Mouse (Mus musculus): ENCODE data around the gene Smpdl3b. TPM values are rescaled to one million over a fixed set of nuclear protein-coding genes. Genes with fewer than 3 reads are reported as not detected.
"Not testable (repeated sequence)": the region's sequence is repeated elsewhere in the genome, so short reads cannot be mapped to it uniquely, and the experiment has no call there.

The Smpdl3b gene
- total and polyA plus RNA-seq, 2 experiments from 2014 or later, result 0.11 to 1.7 TPM

- no peaks in the 10 kb centered on the region for H3K4me1 ChIP-seq (ENCODE audit: control insufficient read depth, insufficient read depth)
- WGBS, result 67% methylated on average over 9 of the region's 9 CpGs
- no peaks in the 10 kb centered on the region for H3K9me3 ChIP-seq (replicated peaks; ENCODE audit: control insufficient read depth, low read length)
- no peak overlapping the region for H3K4me2 ChIP-seq (ENCODE audit: low read depth, low read length)
- H3K4me3 ChIP-seq (ENCODE audit: low read depth, low read length), result no peak overlapping the region
- peaks cover 7% of the 10 kb centered on the region; the same call in 1 of the 2 replicates for H3K27me3 ChIP-seq (ENCODE audit: control insufficient read depth, insufficient read depth, low read length)
- no peak overlapping the region for H3K27ac ChIP-seq (ENCODE audit: low read depth)
- H3K36me3 ChIP-seq (replicated peaks; ENCODE audit: control insufficient read depth, insufficient read depth, low read length), result no peaks in the 10 kb centered on the region
- DNase-seq (ENCODE audit: low spot score), result no peak
- ATAC-seq (ENCODE audit: insufficient read depth, low read depth), result no peak
- TF ChIP-seq EP300 (IDR thresholded peaks at IDR 0.05; ENCODE audit: low read depth), result no peak
- no peak for TF ChIP-seq CTCF (IDR thresholded peaks at IDR 0.05; ENCODE audit: low read depth)
- no peak overlapping the region for H3K9ac ChIP-seq (replicated peaks; ENCODE audit: low read depth, low read length)
Observed at GRCm38 (mm10) chr4:132794028-132794427, 37.0 kb upstream of the Smpdl3b start.

DNA sequence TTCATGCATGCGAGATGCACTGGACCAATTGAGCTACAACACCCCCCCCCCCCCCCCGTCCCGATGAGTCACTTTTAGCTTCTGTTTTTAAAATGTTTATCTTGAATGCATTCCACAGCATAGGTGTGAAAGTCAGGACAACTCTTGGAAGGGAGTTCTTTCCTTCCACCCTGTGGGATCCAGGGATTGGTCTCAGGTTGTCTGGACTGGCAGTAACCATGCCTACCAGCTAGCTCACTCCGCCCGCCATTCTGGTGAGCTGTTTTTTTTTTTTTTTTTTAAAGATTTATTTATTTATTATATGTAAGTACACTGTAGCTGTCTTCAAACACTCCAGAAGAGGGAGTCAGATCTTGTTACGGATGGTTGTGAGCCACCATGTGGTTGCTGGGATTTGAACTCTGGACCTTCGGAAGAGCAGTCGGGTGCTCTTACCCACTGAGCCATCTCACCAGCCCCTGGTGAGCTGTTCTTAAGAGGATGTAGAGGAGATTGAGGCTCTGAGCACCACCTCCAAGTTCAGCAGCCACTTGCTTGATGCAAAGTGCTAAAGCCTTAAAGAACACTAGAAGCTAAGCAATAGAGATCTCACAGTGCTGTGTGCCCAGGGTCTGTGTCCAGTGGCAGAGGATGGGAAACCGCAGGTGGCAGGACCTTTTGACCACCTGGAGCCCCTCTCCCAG, 36.4 kb upstream of the Smpdl3b start:
- H3K4me3 ChIP-seq (ENCODE audit: low read depth, low read length); H3K9ac ChIP-seq (replicated peaks; ENCODE audit: low read depth, low read length); H3K4me2 ChIP-seq (ENCODE audit: low read depth, low read length); H3K9me3 ChIP-seq (replicated peaks; ENCODE audit: control insufficient read depth, low read length); H3K27me3 ChIP-seq (ENCODE audit: control insufficient read depth, insufficient read depth, low read length); H3K36me3 ChIP-seq (replicated peaks; ENCODE audit: control insufficient read depth, insufficient read depth, low read length); ATAC-seq (ENCODE audit: insufficient read depth, low read depth); DNase-seq (ENCODE audit: low spot score); H3K4me1 ChIP-seq (ENCODE audit: control insufficient read depth, insufficient read depth); H3K27ac ChIP-seq (ENCODE audit: low read depth): not testable (repeated sequence)
- WGBS, result 75% methylated on average over 8 of the region's 9 CpGs

DNA sequence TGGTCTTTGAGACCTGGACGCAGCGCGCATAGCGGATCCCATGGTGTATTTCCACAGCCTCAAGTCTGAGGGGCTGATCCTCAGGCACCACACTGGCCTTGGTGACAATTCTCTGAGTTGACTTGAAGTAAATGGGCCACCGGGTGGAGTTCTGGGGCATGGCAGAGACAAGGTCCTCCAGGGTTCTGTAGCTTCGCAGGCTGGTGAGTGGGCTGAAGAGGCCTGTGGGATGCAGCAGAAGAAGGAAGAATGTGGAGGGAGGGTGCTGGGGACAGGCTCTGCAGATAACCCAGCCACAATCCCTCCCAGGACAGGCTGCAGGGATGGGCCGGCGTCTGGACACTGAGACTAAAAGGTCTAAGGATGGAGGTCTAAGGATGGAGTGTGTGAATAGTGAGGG, 32.7 kb upstream of the Smpdl3b start:
- no peak for DNase-seq (ENCODE audit: low spot score)
- Histone ChIP-seq H3K27me3 (ENCODE audit: control insufficient read depth, insufficient read depth, low read length) (peaks cover under 1% of the 10 kb centered on the region; the same call in 1 of the 2 replicates), H3K4me1 (ENCODE audit: control insufficient read depth, insufficient read depth) (no peaks in the 10 kb centered on the region), H3K36me3 (replicated peaks; ENCODE audit: control insufficient read depth, insufficient read depth, low read length) (no peaks in the 10 kb centered on the region), H3K9ac (replicated peaks; ENCODE audit: low read depth, low read length) (no peak overlapping the region), H3K4me3 (ENCODE audit: low read depth, low read length) (no peak overlapping the region), H3K9me3 (replicated peaks; ENCODE audit: control insufficient read depth, low read length) (no peaks in the 10 kb centered on the region), H3K4me2 (ENCODE audit: low read depth, low read length) (no peak overlapping the region), H3K27ac (ENCODE audit: low read depth) (no peak overlapping the region)
- 68% methylated on average over 8 of the region's 8 CpGs for WGBS
- ATAC-seq (ENCODE audit: insufficient read depth, low read depth), result no peak
- TF ChIP-seq EP300 (IDR thresholded peaks at IDR 0.05; ENCODE audit: low read depth), result no peak
- TF ChIP-seq CTCF (IDR thresholded peaks at IDR 0.05; ENCODE audit: low read depth), result no peak

GRCm38 (mm10) chr4:132785228-132785627, 28.2 kb upstream of the Smpdl3b start:
- Histone ChIP-seq H3K27ac (ENCODE audit: low read depth) (no peak overlapping the region), H3K27me3 (ENCODE audit: control insufficient read depth, insufficient read depth, low read length) (no peaks in the 10 kb centered on the region), H3K9ac (replicated peaks; ENCODE audit: low read depth, low read length) (no peak overlapping the region), H3K4me2 (ENCODE audit: low read depth, low read length) (no peak overlapping the region), H3K4me1 (ENCODE audit: control insufficient read depth, insufficient read depth) (no peaks in the 10 kb centered on the region), H3K9me3 (replicated peaks; ENCODE audit: control insufficient read depth, low read length) (no peaks in the 10 kb centered on the region), H3K4me3 (ENCODE audit: low read depth, low read length) (no peak overlapping the region), H3K36me3 (replicated peaks; ENCODE audit: control insufficient read depth, insufficient read depth, low read length) (no peaks in the 10 kb centered on the region)
- TF ChIP-seq EP300 (IDR thresholded peaks at IDR 0.05; ENCODE audit: low read depth) (no peak), CTCF (IDR thresholded peaks at IDR 0.05; ENCODE audit: low read depth) (no peak)
- 90% methylated on average over 13 of the region's 13 CpGs for WGBS
- ATAC-seq (ENCODE audit: insufficient read depth, low read depth) (no peak), DNase-seq (ENCODE audit: low spot score) (no peak)

GRCm38 (mm10) chr4:132783732-132784131, 26.7 kb upstream of the Smpdl3b start:
- no peak for ATAC-seq (ENCODE audit: insufficient read depth, low read depth)
- no peak for DNase-seq (ENCODE audit: low spot score)
- H3K4me3 ChIP-seq (ENCODE audit: low read depth, low read length), result no peak overlapping the region
- no peaks in the 10 kb centered on the region for H3K9me3 ChIP-seq (replicated peaks; ENCODE audit: control insufficient read depth, low read length)
- H3K27me3 ChIP-seq (ENCODE audit: control insufficient read depth, insufficient read depth, low read length), result no peaks in the 10 kb centered on the region
- no peaks in the 10 kb centered on the region for H3K4me1 ChIP-seq (ENCODE audit: control insufficient read depth, insufficient read depth)
- H3K36me3 ChIP-seq (replicated peaks; ENCODE audit: control insufficient read depth, insufficient read depth, low read length), result peaks cover 9% of the 10 kb centered on the region
- H3K4me2 ChIP-seq (ENCODE audit: low read depth, low read length), result no peak overlapping the region
- WGBS, result 76% methylated on average over 2 of the region's 2 CpGs
- H3K9ac ChIP-seq (replicated peaks; ENCODE audit: low read depth, low read length), result no peak overlapping the region
- TF ChIP-seq CTCF (IDR thresholded peaks at IDR 0.05; ENCODE audit: low read depth) (no peak), EP300 (IDR thresholded peaks at IDR 0.05; ENCODE audit: low read depth) (no peak)
- H3K27ac ChIP-seq (ENCODE audit: low read depth), result no peak overlapping the region

GRCm38 (mm10) chr4:132780288-132780687, 23.2 kb upstream of the Smpdl3b start:
- Histone ChIP-seq H3K36me3 (replicated peaks; ENCODE audit: control insufficient read depth, insufficient read depth, low read length) (peaks cover 43% of the 10 kb centered on the region), H3K4me2 (ENCODE audit: low read depth, low read length) (no peak overlapping the region), H3K27ac (ENCODE audit: low read depth) (no peak overlapping the region), H3K9ac (replicated peaks; ENCODE audit: low read depth, low read length) (no peak overlapping the region), H3K9me3 (replicated peaks; ENCODE audit: control insufficient read depth, low read length) (no peaks in the 10 kb centered on the region), H3K27me3 (ENCODE audit: control insufficient read depth, insufficient read depth, low read length) (no peaks in the 10 kb centered on the region), H3K4me3 (ENCODE audit: low read depth, low read length) (no peak overlapping the region), H3K4me1 (ENCODE audit: control insufficient read depth, insufficient read depth) (no peaks in the 10 kb centered on the region)
- TF ChIP-seq CTCF (IDR thresholded peaks at IDR 0.05; ENCODE audit: low read depth), result no peak
- TF ChIP-seq EP300 (IDR thresholded peaks at IDR 0.05; ENCODE audit: low read depth), result no peak
- no peak for ATAC-seq (ENCODE audit: insufficient read depth, low read depth)
- no peak for DNase-seq (ENCODE audit: low spot score)
- 89% methylated on average over 4 of the region's 4 CpGs for WGBS

Data from heart, postnatal 0 days (tissue).